Mouse (Mus musculus): ENCODE measurements around the gene 4931428F04Rik.

Gene 4931428F04Rik

DNA sequence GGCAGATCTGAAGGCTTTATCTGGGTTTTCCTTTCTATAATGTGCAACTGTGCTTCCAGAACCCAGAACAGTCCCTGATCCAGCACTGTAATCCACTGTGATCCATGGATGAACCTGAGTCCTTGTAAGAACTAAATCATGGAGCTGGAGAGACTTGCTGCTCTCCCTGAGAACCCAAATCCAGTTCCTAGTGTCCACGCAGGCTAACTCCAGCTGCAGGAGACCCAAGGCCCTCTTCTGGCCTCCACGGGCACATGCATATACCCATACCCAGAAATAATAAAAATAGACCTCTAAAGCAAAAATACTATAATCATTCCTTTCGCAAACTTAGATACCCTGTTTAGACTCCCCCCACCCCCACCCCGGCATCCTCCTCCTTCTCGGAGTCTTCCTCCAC, 1.4 kb downstream of the 4931428F04Rik start:
- no peak for DNase-seq (ENCODE audit: low read depth, low spot score)

DNA sequence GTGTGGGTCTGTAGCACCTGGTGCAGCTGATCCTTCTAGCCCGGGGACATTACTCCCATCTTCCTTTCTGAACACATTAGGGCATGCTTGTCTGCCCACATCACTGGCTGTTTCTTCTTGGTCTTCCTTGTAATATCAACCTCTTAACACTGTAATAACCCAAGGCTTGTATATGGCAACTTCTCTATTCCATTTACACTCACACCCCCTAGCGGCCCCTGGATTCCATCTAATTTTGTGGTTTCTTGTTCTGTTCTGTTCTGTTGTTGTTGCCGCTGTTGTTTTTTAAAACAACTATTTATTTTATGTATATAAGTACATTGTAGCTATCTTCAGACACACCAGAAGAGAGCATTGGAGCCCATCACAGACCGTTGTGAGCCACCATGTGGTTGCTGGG, 2.8 kb downstream of the 4931428F04Rik start:
- DNase-seq (ENCODE audit: low read depth, low spot score) = no peak

DNA sequence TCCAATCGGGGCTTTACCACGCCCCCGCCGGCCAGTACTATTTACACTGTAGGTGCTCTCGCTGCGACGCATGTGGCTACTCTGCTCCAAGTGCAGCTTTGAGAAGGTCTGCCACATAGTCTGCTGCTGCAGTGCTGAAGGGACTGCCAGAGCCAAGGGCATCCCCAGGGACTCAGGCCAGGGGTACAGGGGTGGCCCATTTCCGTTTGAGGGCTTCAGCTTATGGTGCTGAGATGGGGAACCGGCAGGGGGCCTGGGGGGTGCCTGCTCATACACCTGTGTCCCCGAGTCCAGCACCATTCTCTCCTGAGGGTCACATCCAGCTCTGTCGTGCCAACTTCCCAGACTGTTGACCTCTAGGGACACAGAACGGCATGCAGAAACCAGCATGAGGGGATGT, 4.2 kb downstream of the 4931428F04Rik start:
- DNase-seq (ENCODE audit: low read depth, low spot score) = no peak

DNA sequence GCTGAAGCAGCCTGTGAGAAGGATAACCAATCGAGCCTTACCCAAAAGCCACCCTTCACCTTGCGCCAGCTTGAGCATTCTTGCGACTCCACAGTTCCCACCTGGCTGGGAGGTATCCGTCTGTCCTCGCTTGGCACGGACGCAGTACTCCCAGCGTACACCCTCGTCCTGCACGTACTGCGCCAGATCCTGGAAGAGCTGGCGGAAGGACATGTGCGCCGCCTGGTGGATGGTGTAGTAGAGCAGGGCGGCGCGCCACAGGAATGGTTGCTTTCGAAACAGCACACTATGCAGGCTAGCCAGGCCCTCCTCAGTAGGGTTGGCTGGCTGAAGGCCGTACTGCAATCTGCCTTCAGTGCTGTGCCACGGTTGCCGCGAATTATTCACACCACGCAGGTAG, 6.6 kb downstream of the 4931428F04Rik start:
- DNase-seq (ENCODE audit: low read depth, low spot score) = no peak

DNA sequence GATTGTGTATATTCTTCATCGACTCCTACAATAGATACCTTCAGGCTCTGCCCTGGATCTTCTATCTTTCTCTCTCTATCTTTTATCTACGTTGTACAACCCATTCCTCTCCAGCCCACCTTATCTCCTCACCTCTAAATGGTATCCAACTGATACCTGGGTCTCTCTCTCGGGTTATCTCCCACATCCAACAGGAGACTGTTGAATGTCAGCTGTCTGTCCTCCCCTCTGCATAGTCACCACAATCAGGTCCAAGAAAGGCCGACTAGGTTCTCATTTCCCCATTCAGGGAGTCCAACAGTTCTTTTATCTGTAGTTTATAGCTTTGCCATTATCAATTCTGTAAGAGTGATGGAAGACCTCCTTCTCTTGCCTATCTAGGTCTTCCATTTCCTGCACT, 7.4 kb downstream of the 4931428F04Rik start:
- DNase-seq (ENCODE audit: low read depth, low spot score) = no peak

DNA sequence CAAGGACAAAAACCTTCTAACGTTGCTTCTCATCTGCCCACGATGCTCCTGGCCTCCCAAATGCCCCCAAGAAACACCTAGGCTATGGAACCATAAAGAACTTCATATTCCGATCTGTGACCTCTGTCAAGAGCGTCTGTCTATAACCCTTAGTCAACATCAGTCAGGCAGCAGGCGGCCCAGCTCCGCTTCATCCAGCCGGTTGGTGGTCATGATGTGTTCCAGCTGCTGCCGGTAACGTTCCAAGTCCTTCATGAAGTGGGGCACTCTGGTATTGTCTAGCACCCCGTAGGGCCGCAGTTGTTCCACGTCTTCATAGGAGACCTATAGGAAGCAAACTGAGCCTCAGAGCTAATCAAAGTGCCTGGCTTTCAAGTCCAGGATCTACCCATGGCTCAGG, 7.8 kb downstream of the 4931428F04Rik start:
- DNase-seq (ENCODE audit: low read depth, low spot score) = no peak

DNA sequence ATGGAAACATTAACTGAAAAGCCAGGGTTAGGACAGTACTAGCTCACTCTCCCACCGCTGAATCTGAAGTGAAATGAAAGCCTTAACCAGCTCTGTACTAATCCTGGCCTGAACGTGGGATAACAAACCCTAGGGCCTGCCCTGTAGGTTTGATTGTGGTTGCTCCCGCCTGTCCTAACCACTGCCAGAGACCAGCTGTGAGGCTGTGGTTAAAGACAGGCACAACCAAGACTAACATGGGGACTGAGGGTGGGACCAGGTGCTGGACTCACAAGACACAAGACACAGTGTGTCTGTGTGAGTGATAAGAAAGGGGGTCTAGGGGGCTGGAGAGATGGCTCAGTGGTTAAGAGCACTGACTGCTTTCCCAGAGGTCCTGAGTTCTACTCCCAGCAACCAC, 9.1 kb downstream of the 4931428F04Rik start:
- no peak for DNase-seq (ENCODE audit: low read depth, low spot score)

DNA sequence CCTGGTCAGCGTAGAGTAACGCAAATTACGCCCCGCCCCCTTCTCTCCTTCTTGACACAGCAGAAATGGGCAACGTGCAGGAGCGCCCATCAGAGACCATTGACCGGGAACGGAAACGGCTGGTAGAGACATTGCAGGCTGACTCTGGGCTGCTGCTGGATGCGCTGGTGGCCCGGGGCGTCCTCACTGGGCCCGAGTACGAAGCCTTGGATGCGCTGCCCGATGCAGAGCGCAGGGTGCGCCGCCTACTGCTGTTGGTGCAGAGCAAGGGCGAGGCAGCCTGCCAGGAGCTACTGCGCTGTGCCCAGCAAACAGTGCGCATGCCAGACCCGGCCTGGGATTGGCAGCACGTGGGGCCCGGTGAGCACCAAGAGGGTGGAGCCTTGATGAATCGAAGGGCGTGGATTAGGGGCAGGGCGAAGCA, 10.7 kb downstream of the 4931428F04Rik start:
- no peak for DNase-seq (ENCODE audit: low read depth, low spot score)

DNA sequence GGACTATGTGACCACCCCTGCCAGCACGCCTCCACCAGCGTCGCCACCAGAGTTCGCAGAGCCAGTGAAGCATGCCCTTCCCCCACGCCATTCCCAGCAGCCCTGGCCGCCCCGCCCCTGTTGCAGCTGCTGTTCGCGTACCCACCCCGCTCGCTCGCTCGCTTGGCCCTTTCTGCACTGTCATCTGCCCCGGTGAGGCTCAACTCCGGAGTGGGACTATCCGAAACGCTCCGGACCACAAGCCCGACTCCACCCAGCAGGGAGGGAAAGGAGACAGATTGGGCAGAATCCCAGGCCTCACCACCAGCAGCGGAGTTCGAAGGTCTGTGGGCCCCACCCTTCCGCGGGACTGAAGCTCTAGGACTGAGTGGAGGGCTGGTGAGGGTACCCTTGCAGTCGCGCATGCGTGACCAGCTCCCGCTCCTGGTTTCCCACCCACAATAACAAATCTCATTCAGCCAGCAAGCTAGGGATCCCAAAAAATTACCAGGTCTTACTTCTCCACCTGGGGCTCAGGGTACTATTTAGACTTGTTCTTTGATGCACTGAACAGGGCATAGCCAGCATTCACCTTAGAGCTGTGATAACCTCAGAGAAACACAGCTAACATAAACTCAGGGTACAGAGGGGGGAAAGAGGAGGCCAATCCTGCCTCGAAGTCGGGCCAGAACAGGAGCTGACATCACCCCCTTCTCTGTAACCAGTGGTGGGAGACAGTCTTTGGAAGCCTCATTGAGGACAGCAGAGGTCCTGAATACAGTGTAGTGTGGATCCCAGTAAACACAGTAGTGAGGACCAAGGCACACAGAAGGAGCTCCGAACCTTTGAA, 13.2 kb downstream of the 4931428F04Rik start:
- no peak for DNase-seq (ENCODE audit: low read depth, low spot score)

DNA sequence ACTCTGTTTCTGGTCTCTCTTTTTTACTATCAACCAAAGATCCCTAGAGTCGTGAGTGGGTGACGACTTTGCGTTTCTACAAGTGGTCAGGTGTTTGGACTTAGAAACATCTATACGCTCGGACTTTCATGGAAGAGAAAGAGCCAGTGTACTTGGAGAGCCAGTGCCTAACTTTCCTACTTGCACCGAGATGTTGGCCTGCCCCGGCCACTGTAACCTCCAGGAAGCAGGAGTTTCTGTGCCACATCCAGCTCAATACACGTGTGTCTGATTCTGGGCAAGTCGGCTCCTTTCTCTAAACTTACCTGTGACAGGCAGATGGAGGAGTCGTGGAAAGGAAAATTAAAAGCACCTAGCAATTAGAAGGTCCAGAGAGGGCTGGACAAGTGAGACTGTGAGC, 13.8 kb downstream of the 4931428F04Rik start, which contains the start of gene Nol3:
TSS of gene Nol3 (plus strand) at position 301 of the 400 bp plus-strand sequence.
- DNase-seq (ENCODE audit: low read depth, low spot score) = no peak

DNA sequence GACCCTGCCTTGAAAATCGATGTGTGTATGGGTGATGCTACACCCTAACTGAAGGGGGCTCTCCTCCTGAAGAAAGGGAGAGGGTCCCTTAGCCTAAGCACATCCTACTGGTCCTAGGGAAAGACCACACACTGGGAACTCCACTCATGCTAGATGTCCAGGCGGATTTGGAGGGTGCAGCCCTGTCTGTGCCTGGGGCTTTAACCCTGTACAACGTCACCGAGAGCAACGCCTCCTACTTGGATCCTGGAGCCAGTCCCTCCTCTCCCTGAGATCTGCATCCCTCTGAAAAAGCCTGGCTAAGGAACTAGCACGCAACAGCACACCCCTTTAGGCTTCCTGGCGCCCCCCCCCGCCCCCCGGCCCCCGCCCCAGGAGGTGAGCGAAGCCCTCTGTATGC, 14.3 kb downstream of the 4931428F04Rik start:
- no peak for DNase-seq (ENCODE audit: low read depth, low spot score)

DNA sequence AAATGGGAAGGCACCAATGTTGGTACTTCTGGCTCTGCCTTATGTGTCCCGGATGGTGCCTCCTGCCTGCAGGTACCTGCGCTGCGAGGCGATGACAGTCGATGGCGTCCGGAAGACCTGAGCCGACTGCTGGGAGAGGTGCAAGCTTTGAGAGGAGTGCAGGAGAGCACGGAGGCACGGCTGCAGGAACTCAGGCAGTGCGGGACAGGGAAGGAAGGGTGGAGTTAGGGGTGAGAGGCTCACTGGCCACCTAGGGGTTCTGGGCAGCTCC, 18.8 kb downstream of the 4931428F04Rik start:
- no peak for DNase-seq (ENCODE audit: low read depth, low spot score)

DNA sequence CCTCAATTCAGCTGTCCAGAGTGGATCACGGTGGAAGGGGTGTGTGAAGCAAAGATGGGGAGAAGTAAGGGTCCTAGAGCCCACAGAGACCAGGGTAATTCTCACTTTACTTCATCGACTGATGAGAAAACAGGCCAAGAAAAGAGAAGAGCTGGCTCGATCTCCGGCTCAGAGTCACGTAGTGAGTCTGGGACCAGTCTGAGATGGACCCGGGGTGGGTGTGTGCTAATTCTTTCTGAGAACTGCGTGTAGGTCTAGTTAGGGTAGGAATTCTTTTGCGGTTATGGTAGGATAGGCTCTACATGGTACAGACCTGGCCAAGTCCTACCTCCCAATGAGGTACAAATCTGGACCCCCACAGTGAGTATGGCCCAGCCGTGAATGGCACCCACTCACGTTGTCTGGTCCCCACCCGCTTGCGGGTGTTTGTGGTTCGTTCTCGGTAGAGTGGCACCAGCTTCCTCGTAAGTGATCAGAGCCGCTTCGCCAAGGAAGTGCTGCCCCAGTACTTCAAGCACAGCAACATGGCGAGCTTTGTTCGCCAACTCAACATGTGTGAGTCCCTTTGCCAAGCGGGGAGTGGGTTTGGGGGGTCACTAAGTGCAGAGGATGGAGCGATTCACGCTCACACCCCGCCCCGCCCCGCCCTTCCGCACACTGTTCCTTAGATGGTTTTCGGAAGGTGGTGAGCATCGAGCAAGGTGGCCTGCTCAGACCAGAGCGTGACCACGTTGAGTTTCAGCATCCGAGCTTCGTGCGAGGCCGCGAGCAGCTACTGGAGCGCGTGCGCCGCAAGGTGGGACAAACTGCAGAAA, 19.4 kb downstream of the 4931428F04Rik start:
- no peak for DNase-seq (ENCODE audit: low read depth, low spot score)

DNA sequence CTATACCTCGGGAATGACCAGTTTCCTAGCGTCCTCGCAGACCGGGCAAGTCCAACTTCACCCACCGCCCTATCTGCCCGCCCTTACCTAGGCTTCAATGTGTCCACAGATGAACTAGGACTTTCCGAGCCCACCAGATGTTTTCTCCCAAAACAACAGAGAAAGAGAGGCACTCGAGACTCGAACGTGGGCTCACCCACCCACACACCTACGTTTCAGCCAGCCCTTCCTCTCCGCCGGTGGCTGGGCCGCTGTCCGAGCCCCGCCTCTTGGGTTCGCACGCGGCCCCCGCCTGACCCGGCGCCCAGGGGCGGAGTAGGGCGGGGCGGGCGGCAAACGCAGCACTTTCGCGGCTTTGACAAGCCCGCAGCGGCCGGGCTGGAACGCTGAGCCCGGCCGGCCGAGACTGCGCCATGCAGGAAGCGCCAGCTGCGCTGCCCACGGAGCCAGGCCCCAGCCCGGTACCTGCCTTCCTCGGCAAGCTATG, 20.2 kb downstream of the 4931428F04Rik start, which contains the start of gene Hsf4:
TSS of gene Hsf4 (plus strand) at position 341 of the 487 bp plus-strand sequence.
- no peak for DNase-seq (ENCODE audit: low read depth, low spot score)

DNA sequence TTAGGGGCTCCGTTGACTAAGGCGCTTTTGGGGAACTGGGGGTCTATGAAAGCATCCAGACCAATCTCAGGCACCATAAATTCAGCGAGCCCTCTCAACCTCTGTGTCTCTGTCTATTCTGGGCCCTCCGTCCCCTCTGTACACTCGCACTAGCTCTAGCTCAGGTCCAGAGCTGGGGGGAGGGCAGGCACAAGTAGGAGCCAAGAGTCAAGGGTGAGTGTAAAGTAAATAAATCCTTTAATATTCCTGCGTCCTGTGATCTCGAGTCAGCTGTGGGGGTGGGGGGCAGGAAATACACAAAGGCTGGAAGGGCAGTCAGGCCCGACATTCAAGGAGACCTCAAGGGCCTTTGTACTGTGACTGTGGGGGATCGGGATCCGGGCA, 20.6 kb downstream of the 4931428F04Rik start:
- DNase-seq (ENCODE audit: low read depth, low spot score) = no peak

DNA sequence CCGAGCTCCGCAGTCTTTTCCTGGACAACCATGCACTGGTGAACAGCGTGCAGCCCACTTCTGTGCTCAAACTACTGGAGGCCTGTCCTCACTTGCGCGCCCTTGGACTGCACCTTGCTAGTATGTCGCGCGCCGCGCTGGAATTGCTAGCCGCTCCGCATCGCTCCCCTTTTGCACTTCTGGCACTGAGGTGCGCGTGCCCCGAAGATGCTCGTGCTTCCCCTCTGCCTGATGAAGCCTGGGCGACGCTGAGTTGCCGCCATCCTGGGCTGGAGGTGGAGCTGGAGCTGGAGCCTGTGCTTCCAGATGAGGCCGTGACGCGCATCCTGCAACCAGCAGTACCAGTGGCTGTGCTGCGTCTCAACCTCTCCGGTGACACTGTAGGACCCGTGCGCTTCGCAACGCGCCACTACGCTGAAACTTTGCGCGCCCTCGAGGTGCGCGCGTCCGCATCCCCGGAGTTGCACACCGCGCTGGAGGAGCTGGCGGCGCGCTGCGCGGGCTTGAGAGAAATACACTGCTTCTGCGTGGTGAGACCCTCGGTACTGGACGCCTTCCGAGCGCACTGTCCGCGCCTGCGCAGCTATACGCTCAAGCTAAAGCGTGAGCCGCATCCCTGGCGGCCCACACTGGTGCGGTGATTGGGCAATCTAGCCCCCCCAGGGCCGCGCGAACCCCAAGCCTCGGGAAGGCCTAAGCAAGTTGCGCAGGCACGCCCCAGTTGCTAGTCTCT, 21.2 kb downstream of the 4931428F04Rik start:
- DNase-seq (ENCODE audit: low read depth, low spot score) = no peak

DNA sequence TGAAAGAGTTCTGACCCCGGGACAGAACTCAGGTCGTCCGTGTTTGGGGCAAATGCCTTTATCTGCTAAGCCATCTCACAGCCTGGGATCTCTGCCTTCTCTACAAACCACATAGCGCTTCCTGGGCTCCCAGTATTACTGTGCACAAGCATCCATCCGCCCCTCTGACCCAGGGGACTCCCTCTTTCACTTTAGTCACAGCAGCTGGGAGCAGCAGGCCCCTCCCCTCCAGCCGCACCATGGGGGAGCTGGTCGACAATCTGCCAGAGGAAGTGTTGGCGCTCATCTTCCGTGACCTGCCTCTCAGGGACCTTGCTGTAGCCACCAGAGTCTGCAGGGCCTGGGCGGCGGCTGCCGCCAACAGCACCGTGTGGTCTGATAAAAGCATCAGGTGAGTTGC, 22.9 kb downstream of the 4931428F04Rik start:
- no peak for DNase-seq (ENCODE audit: low read depth, low spot score)

DNA sequence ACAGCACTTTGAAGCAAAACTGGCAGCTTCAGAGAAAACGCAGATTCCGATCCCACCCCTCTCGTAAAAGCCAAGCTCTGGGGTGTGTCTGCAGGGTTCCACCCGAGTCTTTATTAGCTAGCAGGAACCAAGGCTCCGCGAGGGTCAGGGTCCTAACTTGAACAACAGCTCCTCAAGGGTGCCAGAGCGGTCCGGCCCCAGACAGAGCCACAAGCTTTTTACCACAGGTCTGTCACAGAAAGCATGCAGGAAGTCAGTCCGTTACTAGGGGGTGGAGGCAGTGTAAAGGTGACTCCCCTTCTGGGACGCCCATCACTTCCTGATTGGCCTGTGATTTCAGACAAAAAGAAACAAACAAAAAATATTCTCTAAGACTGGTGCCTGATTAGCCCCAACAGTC, 24.5 kb downstream of the 4931428F04Rik start:
- no peak for DNase-seq (ENCODE audit: low read depth, low spot score)

DNA sequence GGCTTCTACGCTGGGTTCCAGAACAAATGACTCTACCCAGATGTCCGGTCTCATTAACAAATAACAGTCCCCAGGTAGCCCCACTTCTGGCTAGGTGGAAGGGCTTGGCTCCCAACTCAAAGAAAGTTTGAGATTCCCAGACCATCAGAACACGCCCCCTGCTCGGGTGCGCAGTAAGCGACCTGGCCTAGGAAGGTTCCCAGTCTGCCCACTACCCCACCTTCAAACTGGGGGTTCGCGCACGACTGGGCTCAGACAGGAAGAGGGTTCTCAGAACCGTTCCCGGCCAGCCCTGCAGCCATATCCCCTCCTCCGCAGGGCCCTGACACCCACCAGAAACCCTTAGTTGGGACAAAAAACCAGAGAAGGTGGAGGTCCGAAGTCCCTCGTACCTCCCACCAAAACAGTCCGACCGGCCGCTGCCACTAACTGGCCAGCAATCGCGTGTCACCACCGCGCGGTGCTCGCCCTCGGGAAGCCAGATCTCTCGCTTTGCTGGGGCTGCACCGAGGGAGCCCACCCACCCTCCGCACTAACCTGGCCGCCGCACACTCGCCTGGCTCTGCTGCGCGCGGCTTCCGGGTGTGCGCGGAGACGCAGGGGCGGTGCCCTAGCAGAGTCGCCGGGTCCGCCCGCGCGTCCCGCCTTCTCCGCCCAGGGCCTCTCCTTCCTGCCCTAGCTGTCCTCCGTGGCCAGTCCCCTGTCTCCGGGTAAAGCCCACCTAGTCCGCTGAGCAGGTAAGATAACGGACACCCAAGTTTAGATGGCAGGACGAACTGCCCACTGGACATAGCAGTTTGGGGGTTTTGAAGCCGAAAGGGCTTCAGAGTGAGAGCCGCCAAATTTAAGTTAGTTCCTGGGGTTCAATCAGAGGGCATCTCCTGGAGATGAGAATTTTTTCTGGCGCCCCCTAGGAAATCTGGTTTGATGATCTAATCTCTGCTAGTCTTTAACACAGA, 25.4 kb downstream of the 4931428F04Rik start, which contains the start of the genes Tradd and Fbxl8:
TSS of gene Tradd (minus strand) at position 586 of the 959 bp plus-strand sequence.
TSS of gene Fbxl8 (plus strand) at position 625 of the 959 bp plus-strand sequence.
- no peak for DNase-seq (ENCODE audit: low read depth, low spot score)

DNA sequence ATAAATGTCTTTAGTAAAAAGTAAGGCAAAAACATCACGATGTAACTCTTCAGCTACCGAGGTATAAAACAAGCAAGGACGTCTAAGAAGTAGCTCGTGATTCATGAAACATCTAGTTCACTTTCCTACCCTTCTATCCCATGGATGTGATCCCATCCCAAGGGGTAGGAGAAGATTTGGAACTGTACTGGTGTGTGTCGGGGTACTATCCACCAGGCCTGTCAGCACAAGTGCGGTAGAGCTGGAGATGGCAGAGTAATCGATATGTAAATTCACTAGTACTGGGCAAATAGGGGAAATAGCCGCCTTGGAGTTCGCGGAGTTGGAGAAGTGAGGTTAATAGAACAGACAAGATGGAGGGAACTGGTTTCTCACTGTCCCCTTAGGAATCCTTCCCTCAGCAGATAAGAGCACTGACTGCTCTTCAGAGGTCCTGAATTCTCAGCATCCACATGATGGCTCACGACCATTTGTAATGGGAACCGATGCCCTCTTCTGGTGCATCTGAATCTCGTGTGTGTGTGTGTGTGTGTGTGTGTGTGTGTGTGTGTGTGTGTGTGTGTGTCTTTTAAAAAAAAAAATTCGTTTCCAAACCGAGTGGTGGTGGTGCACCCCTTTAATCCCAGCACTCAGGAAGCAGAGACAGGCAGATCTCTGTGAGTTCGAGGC, 26.3 kb downstream of the 4931428F04Rik start:
- DNase-seq (ENCODE audit: low read depth, low spot score) = no peak
